Mouse (Mus musculus): ENCODE results near the gene Cd5l. TPM values are rescaled to one million over a fixed set of nuclear protein-coding genes. Genes with fewer than 3 reads are reported as not detected.
"Not testable (repeated sequence)": the region's sequence is repeated elsewhere in the genome, so short reads cannot be mapped to it uniquely, and the experiment has no call there.

The Cd5l gene
- polyA plus RNA-seq (2014; fragmentation: Nextera tagmentation; extraction: Ambion mirVana): not detected in 2 replicates

DNA sequence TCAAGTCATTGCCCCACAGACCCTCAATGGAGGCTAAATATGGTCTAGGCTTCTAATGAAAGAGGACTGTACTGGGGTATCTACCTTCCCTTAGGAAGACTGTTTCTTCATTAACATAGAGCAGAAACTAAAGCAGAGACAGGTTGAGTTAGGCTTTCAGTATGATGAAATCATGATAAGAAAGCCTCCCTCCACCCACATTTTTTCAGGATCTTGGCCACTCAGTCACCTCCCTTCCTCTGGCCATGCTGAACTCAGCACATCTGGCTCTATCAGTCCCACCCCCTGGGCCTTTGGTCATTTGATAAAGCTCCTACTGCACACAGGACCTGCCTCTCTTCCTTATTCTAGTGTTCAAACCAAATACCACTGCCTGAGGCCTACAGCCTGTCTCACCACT is at the start of gene Cd5l:
Cd5l (plus strand) TSS at position 301 of the 400 bp plus-strand sequence.
- H3K4me2 ChIP-seq (ENCODE audit: low read depth, low read length): no peak within 1 kb of the TSS
- H3K9ac ChIP-seq (replicated peaks; ENCODE audit: low read length): no peak within 1 kb of the TSS
- no peak within 1 kb of the TSS for H3K27ac ChIP-seq (replicated peaks; ENCODE audit: low read depth, low read length)
- no peak within 1 kb of the TSS for H3K4me3 ChIP-seq (ENCODE audit: low read depth, low read length)
- H3K4me1 ChIP-seq (ENCODE audit: control insufficient read depth, insufficient read depth, low read length): no peaks in the 10 kb centered on the region
- H3K36me3 ChIP-seq (replicated peaks; ENCODE audit: control insufficient read depth, insufficient read depth, low read depth, low read length): no peaks in the 10 kb centered on the region
- no peak for ATAC-seq (replicated peaks; ENCODE audit: insufficient number of reproducible peaks, low FRiP score, low TSS enrichment, low read depth)
- H3K9me3 ChIP-seq (replicated peaks; ENCODE audit: control insufficient read depth, low read length): no peaks in the 10 kb centered on the region
- H3K27me3 ChIP-seq (ENCODE audit: control insufficient read depth, insufficient read depth, low read length): no peaks in the 10 kb centered on the region
- DNase-seq (ENCODE audit: low spot score): no peak

DNA sequence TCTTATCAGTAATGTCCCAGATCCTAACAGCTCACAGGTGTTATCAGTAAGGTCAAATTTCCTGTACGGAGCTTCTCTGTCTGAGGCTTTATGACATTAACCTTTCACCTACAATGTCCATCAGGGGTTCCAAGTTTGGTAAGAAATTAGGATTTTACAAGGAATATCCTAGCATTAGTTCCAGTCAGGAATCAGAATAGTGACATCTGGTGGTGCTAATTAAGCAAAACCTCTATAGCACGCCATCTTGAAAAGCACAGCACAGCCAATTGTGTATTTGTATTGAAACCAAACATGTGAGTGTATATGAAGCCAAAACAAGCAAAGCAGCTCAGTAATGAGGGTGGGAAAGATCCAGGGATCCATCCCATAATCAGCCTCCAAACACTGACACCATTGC is 47.8 kb upstream of the Cd5l start:
- no peaks in the 10 kb centered on the region for H3K4me1 ChIP-seq (ENCODE audit: control insufficient read depth, insufficient read depth, low read length)
- H3K36me3 ChIP-seq (replicated peaks; ENCODE audit: control insufficient read depth, insufficient read depth, low read depth, low read length): no peaks in the 10 kb centered on the region
- DNase-seq (ENCODE audit: low spot score) (no peak), ATAC-seq (replicated peaks; ENCODE audit: insufficient number of reproducible peaks, low FRiP score, low TSS enrichment, low read depth) (no peak)
- H3K27me3 ChIP-seq (ENCODE audit: control insufficient read depth, insufficient read depth, low read length): no peaks in the 10 kb centered on the region
- H3K4me2 ChIP-seq (ENCODE audit: low read depth, low read length): no peak overlapping the region
- WGBS: 71% methylated on average over 2 of the region's 2 CpGs
- no peaks in the 10 kb centered on the region for H3K9me3 ChIP-seq (replicated peaks; ENCODE audit: control insufficient read depth, low read length)
- H3K9ac ChIP-seq (replicated peaks; ENCODE audit: low read length): no peak overlapping the region
- no peak overlapping the region for H3K4me3 ChIP-seq (ENCODE audit: low read depth, low read length)
- no peak overlapping the region for H3K27ac ChIP-seq (replicated peaks; ENCODE audit: low read depth, low read length)

DNA sequence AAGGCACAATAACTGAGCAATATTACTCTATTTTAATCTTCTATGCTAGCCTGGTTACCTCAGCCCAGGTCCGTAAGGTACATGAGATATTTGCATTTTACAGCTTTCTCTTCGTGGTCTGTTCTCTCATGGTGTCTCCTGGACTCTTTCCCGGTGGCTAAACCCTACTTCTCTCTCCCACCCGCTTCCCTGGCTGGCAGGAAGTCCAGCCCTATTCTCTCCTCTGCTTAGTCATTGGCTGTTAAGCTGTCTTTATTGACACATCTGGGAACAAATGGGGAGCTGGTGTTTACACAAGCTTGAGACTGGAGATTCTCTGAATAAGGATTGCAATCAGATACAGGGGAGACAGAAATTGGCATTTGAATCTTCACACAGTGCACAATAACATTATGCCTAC is 35.1 kb upstream of the Cd5l start:
- Histone ChIP-seq H3K27me3 (ENCODE audit: control insufficient read depth, insufficient read depth, low read length) (no peaks in the 10 kb centered on the region), H3K4me3 (ENCODE audit: low read depth, low read length) (no peak overlapping the region), H3K36me3 (replicated peaks; ENCODE audit: control insufficient read depth, insufficient read depth, low read depth, low read length) (no peaks in the 10 kb centered on the region), H3K9ac (replicated peaks; ENCODE audit: low read length) (no peak overlapping the region), H3K9me3 (replicated peaks; ENCODE audit: control insufficient read depth, low read length) (no peaks in the 10 kb centered on the region), H3K4me2 (ENCODE audit: low read depth, low read length) (no peak overlapping the region), H3K4me1 (ENCODE audit: control insufficient read depth, insufficient read depth, low read length) (no peaks in the 10 kb centered on the region), H3K27ac (replicated peaks; ENCODE audit: low read depth, low read length) (no peak overlapping the region)
- WGBS: 53% methylated on average over 4 of the region's 4 CpGs
- DNase-seq (ENCODE audit: low spot score) (no peak), ATAC-seq (replicated peaks; ENCODE audit: insufficient number of reproducible peaks, low FRiP score, low TSS enrichment, low read depth) (no peak)

DNA sequence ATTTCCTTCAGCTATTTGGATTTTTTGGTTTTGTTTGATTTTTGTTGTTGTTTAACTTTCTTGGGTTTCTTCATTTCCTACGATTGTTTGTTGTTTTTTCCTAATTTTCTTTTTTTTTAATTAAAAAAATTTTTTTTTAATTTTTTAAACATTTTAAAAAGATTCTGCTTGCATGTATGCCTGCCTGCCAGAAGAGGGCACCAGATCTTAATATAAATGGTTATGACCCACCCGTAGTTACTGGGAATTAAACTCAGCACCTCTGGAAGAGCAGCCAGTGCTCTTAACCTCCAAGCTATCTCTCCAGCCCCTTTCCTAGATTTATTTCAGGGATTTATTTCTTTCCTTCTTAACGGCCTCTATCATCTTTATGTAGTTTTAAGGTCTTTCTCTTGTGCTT is 33.9 kb upstream of the Cd5l start:
- no peaks in the 10 kb centered on the region for H3K36me3 ChIP-seq (replicated peaks; ENCODE audit: control insufficient read depth, insufficient read depth, low read depth, low read length)
- DNase-seq (ENCODE audit: low spot score) (peak; percentile 38), ATAC-seq (replicated peaks; ENCODE audit: insufficient number of reproducible peaks, low FRiP score, low TSS enrichment, low read depth) (no peak)
- H3K27ac ChIP-seq (replicated peaks; ENCODE audit: low read depth, low read length): no peak overlapping the region
- 11% methylated on average over 3 of the region's 3 CpGs for WGBS
- no peaks in the 10 kb centered on the region for H3K27me3 ChIP-seq (ENCODE audit: control insufficient read depth, insufficient read depth, low read length)
- H3K4me1 ChIP-seq (ENCODE audit: control insufficient read depth, insufficient read depth, low read length): no peaks in the 10 kb centered on the region
- H3K9ac ChIP-seq (replicated peaks; ENCODE audit: low read length): no peak overlapping the region
- no peak overlapping the region for H3K4me3 ChIP-seq (ENCODE audit: low read depth, low read length)
- no peak overlapping the region for H3K4me2 ChIP-seq (ENCODE audit: low read depth, low read length)
- no peaks in the 10 kb centered on the region for H3K9me3 ChIP-seq (replicated peaks; ENCODE audit: control insufficient read depth, low read length)

DNA sequence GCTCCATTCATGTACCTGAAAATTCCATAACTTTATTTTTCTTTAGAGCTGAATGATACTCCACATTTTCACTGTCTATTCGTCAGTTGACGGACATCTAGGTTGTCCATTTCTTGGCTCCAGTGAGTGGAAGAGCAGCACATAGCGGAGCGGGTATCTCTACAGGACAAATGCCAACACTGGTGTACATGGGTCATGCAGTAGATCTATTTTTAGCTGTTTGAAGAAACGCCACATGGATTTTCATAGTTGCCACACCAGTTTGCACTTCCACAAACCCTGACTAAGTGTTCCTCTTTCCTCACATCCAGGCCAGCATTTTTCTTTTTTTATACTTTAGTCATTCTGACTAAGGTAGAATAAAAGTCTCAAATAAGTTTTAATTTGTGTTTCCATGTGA is 19.8 kb upstream of the Cd5l start:
- DNase-seq (ENCODE audit: low spot score) (no peak), ATAC-seq (replicated peaks; ENCODE audit: insufficient number of reproducible peaks, low FRiP score, low TSS enrichment, low read depth) (no peak)
- Histone ChIP-seq H3K9ac (replicated peaks; ENCODE audit: low read length) (no peak overlapping the region), H3K27ac (replicated peaks; ENCODE audit: low read depth, low read length) (no peak overlapping the region), H3K4me1 (ENCODE audit: control insufficient read depth, insufficient read depth, low read length) (no peaks in the 10 kb centered on the region), H3K9me3 (replicated peaks; ENCODE audit: control insufficient read depth, low read length) (no peaks in the 10 kb centered on the region), H3K4me2 (ENCODE audit: low read depth, low read length) (no peak overlapping the region), H3K27me3 (ENCODE audit: control insufficient read depth, insufficient read depth, low read length) (no peaks in the 10 kb centered on the region), H3K4me3 (ENCODE audit: low read depth, low read length) (no peak overlapping the region), H3K36me3 (replicated peaks; ENCODE audit: control insufficient read depth, insufficient read depth, low read depth, low read length) (no peaks in the 10 kb centered on the region)
- WGBS: 86% methylated on average over 5 of the region's 5 CpGs

- not testable (repeated sequence) for H3K36me3 ChIP-seq (replicated peaks; ENCODE audit: control insufficient read depth, insufficient read depth, low read depth, low read length); H3K27me3 ChIP-seq (ENCODE audit: control insufficient read depth, insufficient read depth, low read length); H3K4me2 ChIP-seq (ENCODE audit: low read depth, low read length); H3K9me3 ChIP-seq (replicated peaks; ENCODE audit: control insufficient read depth, low read length); H3K4me3 ChIP-seq (ENCODE audit: low read depth, low read length); H3K4me1 ChIP-seq (ENCODE audit: control insufficient read depth, insufficient read depth, low read length); H3K27ac ChIP-seq (replicated peaks; ENCODE audit: low read depth, low read length); H3K9ac ChIP-seq (replicated peaks; ENCODE audit: low read length); DNase-seq (ENCODE audit: low spot score); ATAC-seq (replicated peaks; ENCODE audit: insufficient number of reproducible peaks, low FRiP score, low TSS enrichment, low read depth)
- WGBS: 70% methylated on average over 2 of the region's 2 CpGs
These were observed 6.7 kb upstream of the Cd5l start for GRCm38 (mm10) chr3:87350992-87351391.

DNA sequence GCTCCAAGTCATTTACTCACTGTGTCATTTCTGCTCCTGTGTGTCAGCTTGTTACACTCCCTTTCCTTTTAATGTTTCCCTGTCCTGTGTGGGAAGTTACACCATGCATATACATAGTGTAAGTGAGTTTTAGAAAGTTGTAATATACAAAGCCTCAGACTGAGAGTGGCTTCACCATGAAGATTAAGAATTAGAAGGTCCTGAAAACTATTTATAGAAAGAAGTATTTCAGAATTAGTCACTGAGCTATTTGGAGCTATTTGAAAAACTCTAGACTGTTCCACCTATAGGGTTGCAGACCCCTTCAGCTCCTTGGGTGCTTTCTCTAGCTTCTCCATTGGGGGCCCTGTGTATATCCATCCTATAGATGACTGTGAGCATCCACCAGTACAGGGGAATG is 1.5 kb downstream of the Cd5l start:
- H3K4me3 ChIP-seq (ENCODE audit: low read depth, low read length): no peak overlapping the region
- no peaks in the 10 kb centered on the region for H3K9me3 ChIP-seq (replicated peaks; ENCODE audit: control insufficient read depth, low read length)
- no peaks in the 10 kb centered on the region for H3K36me3 ChIP-seq (replicated peaks; ENCODE audit: control insufficient read depth, insufficient read depth, low read depth, low read length)
- H3K4me1 ChIP-seq (ENCODE audit: control insufficient read depth, insufficient read depth, low read length): no peaks in the 10 kb centered on the region
- no peak overlapping the region for H3K27ac ChIP-seq (replicated peaks; ENCODE audit: low read depth, low read length)
- DNase-seq (ENCODE audit: low spot score) (no peak), ATAC-seq (replicated peaks; ENCODE audit: insufficient number of reproducible peaks, low FRiP score, low TSS enrichment, low read depth) (no peak)
- no peak overlapping the region for H3K9ac ChIP-seq (replicated peaks; ENCODE audit: low read length)
- H3K4me2 ChIP-seq (ENCODE audit: low read depth, low read length): no peak overlapping the region
- no peaks in the 10 kb centered on the region for H3K27me3 ChIP-seq (ENCODE audit: control insufficient read depth, insufficient read depth, low read length)

GRCm38 (mm10) chr3:87360466-87360865 is 2.8 kb downstream of the Cd5l start:
- Histone ChIP-seq H3K4me3 (ENCODE audit: low read depth, low read length) (no peak overlapping the region), H3K9ac (replicated peaks; ENCODE audit: low read length) (no peak overlapping the region), H3K36me3 (replicated peaks; ENCODE audit: control insufficient read depth, insufficient read depth, low read depth, low read length) (no peaks in the 10 kb centered on the region), H3K9me3 (replicated peaks; ENCODE audit: control insufficient read depth, low read length) (no peaks in the 10 kb centered on the region), H3K4me2 (ENCODE audit: low read depth, low read length) (no peak overlapping the region), H3K27ac (replicated peaks; ENCODE audit: low read depth, low read length) (no peak overlapping the region), H3K4me1 (ENCODE audit: control insufficient read depth, insufficient read depth, low read length) (no peaks in the 10 kb centered on the region), H3K27me3 (ENCODE audit: control insufficient read depth, insufficient read depth, low read length) (no peaks in the 10 kb centered on the region)
- DNase-seq (ENCODE audit: low spot score) (no peak), ATAC-seq (replicated peaks; ENCODE audit: insufficient number of reproducible peaks, low FRiP score, low TSS enrichment, low read depth) (no peak)
- WGBS: 83% methylated on average over 6 of the region's 6 CpGs

DNA sequence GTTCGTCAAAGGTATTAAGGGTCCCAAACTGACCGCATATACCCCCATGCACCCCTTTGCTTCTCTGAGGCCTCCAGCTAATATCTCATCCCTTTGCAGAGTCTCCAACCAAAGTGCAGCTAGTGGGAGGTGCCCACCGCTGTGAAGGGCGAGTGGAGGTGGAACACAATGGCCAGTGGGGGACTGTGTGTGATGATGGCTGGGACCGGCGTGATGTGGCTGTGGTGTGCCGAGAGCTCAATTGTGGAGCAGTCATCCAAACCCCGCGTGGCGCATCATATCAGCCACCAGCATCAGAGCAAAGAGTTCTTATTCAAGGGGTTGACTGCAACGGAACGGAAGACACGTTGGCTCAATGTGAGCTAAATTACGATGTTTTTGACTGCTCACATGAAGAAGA is 8.0 kb downstream of the Cd5l start:
- Histone ChIP-seq H3K27ac (replicated peaks; ENCODE audit: low read depth, low read length) (no peak overlapping the region), H3K4me3 (ENCODE audit: low read depth, low read length) (no peak overlapping the region), H3K4me1 (ENCODE audit: control insufficient read depth, insufficient read depth, low read length) (no peaks in the 10 kb centered on the region), H3K9ac (replicated peaks; ENCODE audit: low read length) (no peak overlapping the region), H3K4me2 (ENCODE audit: low read depth, low read length) (no peak overlapping the region), H3K9me3 (replicated peaks; ENCODE audit: control insufficient read depth, low read length) (no peaks in the 10 kb centered on the region), H3K27me3 (ENCODE audit: control insufficient read depth, insufficient read depth, low read length) (no peaks in the 10 kb centered on the region), H3K36me3 (replicated peaks; ENCODE audit: control insufficient read depth, insufficient read depth, low read depth, low read length) (no peaks in the 10 kb centered on the region)
- WGBS: 91% methylated on average over 14 of the region's 14 CpGs
- ATAC-seq (replicated peaks; ENCODE audit: insufficient number of reproducible peaks, low FRiP score, low TSS enrichment, low read depth) (no peak), DNase-seq (ENCODE audit: low spot score) (no peak)
